8 mouse cellular contexts compared by ENCODE assay signal in genomic region chr1:90843836-90844235, GRCm38 (mm10). TPM values are rescaled to one million over a fixed set of nuclear protein-coding genes. Genes with fewer than 3 reads are reported as not detected.
DNase-seq lines count a peak whose midpoint lies in the region; ATAC-seq lines count a peak whose summit lies in the region.

TSS of gene Col6a3 (minus strand) at chr1:90843971.

- H3K36me3 ChIP-seq in heart, embryonic 13.5 days, result no peaks in the 10 kb centered on the region
- no peaks in the 10 kb centered on the region for H3K36me3 ChIP-seq in neural tube, embryonic 12.5 days

- peak; percentile 66 for DNase-seq in 3134 (ENCODE audit: extremely low read depth, insufficient read length, low spot score)
- no peak for DNase-seq in adrenal gland, postnatal 4 days (ENCODE audit: low spot score in 2 of 2)
- DNase-seq in kidney, postnatal 25 days, result peak; percentile 58 to 66
- DNase-seq in left cerebral cortex, adult 9 months (ENCODE audit: low spot score in 2 of 2), result no peak
- DNase-seq in right cerebral cortex, postnatal 25 days, result no peak
- no peak for DNase-seq in cerebellum, adult 8-10 months

- H3K27me3 ChIP-seq in heart, embryonic 13.5 days (replicated peaks), result peaks cover 21% of the 10 kb centered on the region
- no peaks in the 10 kb centered on the region for H3K27me3 ChIP-seq in neural tube, embryonic 12.5 days (replicated peaks)

- peak within 1 kb of the TSS; percentile 72 for H3K27ac ChIP-seq in heart, embryonic 13.5 days (replicated peaks)
- no peak within 1 kb of the TSS for H3K27ac ChIP-seq in neural tube, embryonic 12.5 days

- WGBS in heart, embryonic 13.5 days, result 29% methylated on average over 4 of the region's 4 CpGs
- WGBS in neural tube, embryonic 12.5 days, result 70% methylated on average over 4 of the region's 4 CpGs

- peak within 1 kb of the TSS; percentile 44 for H3K4me3 ChIP-seq in heart, embryonic 13.5 days
- no peak within 1 kb of the TSS for H3K4me3 ChIP-seq in neural tube, embryonic 12.5 days

- H3K9ac ChIP-seq in heart, embryonic 13.5 days, result peak within 1 kb of the TSS; percentile 73
- H3K9ac ChIP-seq in neural tube, embryonic 12.5 days, result no peak within 1 kb of the TSS

- no peaks in the 10 kb centered on the region for H3K9me3 ChIP-seq in heart, embryonic 13.5 days
- H3K9me3 ChIP-seq in neural tube, embryonic 12.5 days, result no peaks in the 10 kb centered on the region

- H3K4me1 ChIP-seq in heart, embryonic 13.5 days, result peaks cover 21% of the 10 kb centered on the region
- H3K4me1 ChIP-seq in neural tube, embryonic 12.5 days, result no peaks in the 10 kb centered on the region

- peak within 1 kb of the TSS; percentile 64 for H3K4me2 ChIP-seq in heart, embryonic 13.5 days
- H3K4me2 ChIP-seq in neural tube, embryonic 12.5 days (replicated peaks), result peak within 1 kb of the TSS; percentile 24

- peak; percentile 48; the same call in 1 of the 2 replicates for ATAC-seq in heart, embryonic 13.5 days (ENCODE audit: extremely low read depth, insufficient number of reproducible peaks, low FRiP score, low TSS enrichment)
- ATAC-seq in neural tube, embryonic 12.5 days (ENCODE audit: low FRiP score, low read depth), result no peak

RNA-seq across cellular contexts. Expression of gene Col6a3, which starts in this region (rescaled TPM):
- 100 to 1,000 TPM; 124 to 131 TPM for total RNA-seq in adrenal gland, postnatal 4 days (2021)
- 12.4 and 13.0 TPM in 2 replicates for polyA plus RNA-seq in heart, embryonic 13.5 days (2015; fragmentation: Nextera tagmentation; extraction: Ambion mirVana)
- polyA plus RNA-seq in neural tube, embryonic 12.5 days (2016; fragmentation: Nextera tagmentation; extraction: Ambion mirVana), result 14.6 and 14.8 TPM in 2 replicates

Comparison
In these comparisons a context has a peak if more than half of its experiments do, and no peak if none do; other contexts are left out.
1. DNase-seq: peak in 3134 (single experiment) and kidney, postnatal 25 days (2 of 2); none in adrenal gland, postnatal 4 days (0 of 2), left cerebral cortex, adult 9 months (0 of 2), right cerebral cortex, postnatal 25 days (single experiment) and cerebellum, adult 8-10 months (single experiment).